Mouse (Mus musculus) testis, postnatal 10 days (tissue): Measurements from ENCODE around the gene Vmn2r109.
"Not testable (repeated sequence)": the region's sequence is repeated elsewhere in the genome, so short reads cannot be mapped to it uniquely, and the experiment has no call there.

Experiments
- DNase-seq: peaks from one replicate; pipeline ENCODE4 v3.0.0; 2021; ENCODE audit warnings: low spot score

The Vmn2r109 gene

GRCm38 (mm10) chr17:20564656-20565055 lies at the start of gene Vmn2r109:
Gene Vmn2r109, minus strand, starts transcription at chr17:20564756.
- DNase-seq = no peak

GRCm38 (mm10) chr17:20596323-20596722 lies 31.8 kb upstream of the Vmn2r109 start, which contains the start of gene Vmn2r110:
Gene Vmn2r110, minus strand, starts transcription at chr17:20596423.
- DNase-seq = no peak

DNA sequence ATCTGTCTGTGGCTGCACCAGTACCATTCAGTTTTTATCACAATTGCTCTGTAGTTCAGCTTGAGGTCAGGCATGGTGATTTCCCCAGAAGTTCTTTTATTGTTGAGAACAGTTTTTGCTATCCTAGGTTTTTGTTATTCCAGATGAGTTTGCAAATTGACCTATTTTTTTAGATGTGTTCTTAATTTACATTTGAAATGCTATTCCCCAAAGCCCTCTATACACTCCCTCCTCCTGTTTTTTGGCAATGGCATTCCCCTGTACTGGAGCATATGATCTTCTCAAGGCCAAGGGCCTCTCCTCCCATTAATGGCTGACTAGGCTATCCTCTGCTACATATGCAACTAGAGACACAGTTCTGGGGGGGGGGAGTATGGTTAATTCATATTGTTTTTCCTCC lies 56.3 kb downstream of the Vmn2r109 start:
- DNase-seq = not testable (repeated sequence)

DNA sequence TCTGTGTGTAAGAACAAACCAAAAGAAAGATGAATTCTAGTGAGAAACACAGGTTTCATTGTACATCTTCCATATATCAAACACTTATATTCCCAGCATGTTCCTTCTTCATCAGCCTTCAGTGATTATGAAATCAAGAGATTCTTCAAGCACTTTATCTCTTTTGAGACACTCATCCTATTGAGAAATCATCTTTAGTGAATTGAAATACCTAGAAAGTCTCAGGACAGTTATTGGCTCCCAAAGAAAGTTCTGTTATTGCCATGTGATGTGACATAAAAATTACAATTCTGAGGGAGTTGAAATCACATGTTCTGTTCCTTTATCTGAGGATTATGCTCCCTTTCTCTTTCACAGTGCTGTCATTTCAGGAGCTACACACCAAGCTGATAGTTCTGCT lies 66.7 kb downstream of the Vmn2r109 start, which contains the start of gene Vmn1r225:
Gene Vmn1r225 (plus strand): TSS at position 301 of the 400 bp plus-strand sequence.
- no peak for DNase-seq
